Mouse (Mus musculus) stomach, embryonic 15.5 days (tissue): Measurements from ENCODE around the gene Prm2. TPM values are rescaled to one million over a fixed set of nuclear protein-coding genes. Genes with fewer than 3 reads are reported as not detected.
"Not testable (repeated sequence)": the region's sequence is repeated elsewhere in the genome, so short reads cannot be mapped to it uniquely, and the experiment has no call there.

ENCODE experiments used
- ATAC-seq: fragments of 200-750 bp; cut with Nextera tagmentation; 2 replicates; pipeline ENCODE4 v1.8.0; 2017; ENCODE audit warnings: low read depth, moderate number of reproducible peaks, moderate TSS enrichment; ENCODE audit not compliant: insufficient read depth, low FRiP score
- H3K27ac ChIP-seq: fragments of 300-500 bp; sonication (generic); 2 replicates; pipeline ENCODE4 v1.5.1; 2015; ENCODE audit warnings: mild to moderate bottlenecking, inconsistent platforms
- H3K27me3 ChIP-seq: fragments of 300-500 bp; sonication (generic); replicated peaks from 2 replicates; pipeline ENCODE4 v1.6.1; 2015; ENCODE audit warnings: inconsistent platforms
- H3K36me3 ChIP-seq: fragments of 300-500 bp; sonication (generic); 2 replicates; pipeline ENCODE4 v1.6.1; 2015; ENCODE audit warnings: inconsistent platforms
- H3K4me1 ChIP-seq: fragments of 300-500 bp; sonication (generic); 2 replicates; pipeline ENCODE4 v1.6.1; 2015; ENCODE audit warnings: inconsistent platforms
- H3K4me2 ChIP-seq: fragments of 300-500 bp; sonication (generic); 2 replicates; pipeline ENCODE4 v1.6.1; 2015; ENCODE audit warnings: mild to moderate bottlenecking, inconsistent platforms
- H3K4me3 ChIP-seq: fragments of 300-500 bp; sonication (generic); replicated peaks from 2 replicates; pipeline ENCODE4 v1.5.1; 2015; ENCODE audit warnings: inconsistent platforms
- H3K9ac ChIP-seq: fragments of 300-500 bp; sonication (generic); 2 replicates; pipeline ENCODE4 v1.6.1; 2015; ENCODE audit warnings: inconsistent platforms
- H3K9me3 ChIP-seq: fragments of 300-500 bp; sonication (generic); 2 replicates; pipeline ENCODE4 v1.6.1; 2016; ENCODE audit warnings: inconsistent platforms
- WGBS: fragments of 180-500 bp; shearing (Covaris S2); methylation state at CpG from one replicate; pipeline ENCODE4 v1.1.7; 2015; 5-methylcytosine and 5-hydroxymethylcytosine counted together
- polyA plus RNA-seq: library from polyadenylated mRNA; unstranded; fragments of >200 nt; fragmentation: Nextera tagmentation; extraction: Ambion mirVana; gene quantifications from 2 replicates; pipeline ENCODE4 v1.2.1, GENCODE M21; 2015

Prm2 gene
- polyA plus RNA-seq, 1 experiment from 2014 or later, result not detected

DNA sequence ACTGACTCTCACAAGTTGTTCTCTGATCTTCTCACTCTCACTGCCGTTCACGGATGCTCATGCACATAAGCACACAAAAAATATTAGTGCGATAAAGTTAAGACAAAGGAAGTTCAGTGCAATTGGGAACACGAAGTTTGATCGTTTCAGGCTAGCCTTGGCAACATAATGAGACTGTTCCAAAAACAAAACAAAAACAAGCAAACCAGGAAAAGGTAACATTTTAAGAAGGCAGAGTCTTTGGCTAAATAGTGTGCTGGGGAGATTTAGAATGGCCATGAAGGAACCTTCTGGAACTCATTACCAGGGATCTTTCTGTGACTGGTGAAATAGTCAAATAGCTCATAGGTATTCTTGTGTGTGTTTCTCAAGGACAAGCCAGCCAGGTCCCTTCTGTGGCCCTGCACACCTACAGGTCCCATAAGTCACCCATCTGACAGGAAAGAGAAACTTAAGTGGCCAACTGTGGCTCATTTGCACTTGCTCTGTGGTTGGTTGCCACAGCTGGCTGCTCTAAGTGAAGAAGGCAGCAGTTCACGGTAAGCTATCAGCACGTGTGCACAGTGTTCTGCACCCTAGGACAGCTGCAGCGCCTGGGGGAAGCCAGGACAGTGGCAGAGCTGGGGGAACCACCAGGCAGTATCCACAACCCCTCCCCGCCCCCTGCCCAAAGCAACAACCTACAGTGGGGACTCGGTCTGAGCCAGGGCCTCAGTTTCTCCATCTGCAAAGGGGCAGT is 10.0 kb upstream of the Prm2 start, which contains the start of gene Prm1:
Gene Prm1, minus strand, starts transcription at position 51 of the 739 bp plus-strand sequence.
- Histone ChIP-seq H3K4me2 (no peak within 1 kb of the TSS), H3K4me3 (no peak within 1 kb of the TSS), H3K27me3 (no peaks in the 10 kb centered on the region), H3K36me3 (no peaks in the 10 kb centered on the region), H3K9me3 (no peaks in the 10 kb centered on the region), H3K9ac (no peak within 1 kb of the TSS), H3K27ac (no peak within 1 kb of the TSS), H3K4me1 (no peaks in the 10 kb centered on the region)
- ATAC-seq, result no peak
- 77% methylated on average over 10 of the region's 10 CpGs for WGBS

DNA sequence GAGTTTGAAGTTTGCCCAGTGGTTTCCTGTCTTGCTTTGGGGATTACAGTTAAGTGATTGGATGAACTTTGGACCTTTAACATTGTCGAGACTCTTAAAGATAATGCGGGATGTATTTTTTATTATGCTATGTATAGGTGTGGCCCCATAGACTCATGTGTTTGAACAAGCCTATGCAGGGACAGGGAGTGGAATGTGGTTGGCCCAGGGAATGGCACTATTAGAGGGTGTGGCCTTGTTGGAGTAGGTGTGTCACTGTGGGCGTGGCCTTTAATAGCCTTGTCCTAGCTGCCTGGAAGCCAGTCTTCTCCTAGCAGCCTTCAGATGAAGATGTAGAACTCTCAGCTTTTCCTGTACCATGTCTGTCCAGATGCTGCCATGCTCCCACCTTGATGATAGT is 6.5 kb upstream of the Prm2 start:
- H3K9me3 ChIP-seq, H3K4me3 ChIP-seq, H3K4me1 ChIP-seq, H3K36me3 ChIP-seq, H3K27ac ChIP-seq, H3K4me2 ChIP-seq, H3K9ac ChIP-seq, H3K27me3 ChIP-seq: not testable (repeated sequence)
- ATAC-seq, result peak; percentile 85
- whole genome bisulfite sequencing, result 62% methylated on average over 3 of the region's 3 CpGs

DNA sequence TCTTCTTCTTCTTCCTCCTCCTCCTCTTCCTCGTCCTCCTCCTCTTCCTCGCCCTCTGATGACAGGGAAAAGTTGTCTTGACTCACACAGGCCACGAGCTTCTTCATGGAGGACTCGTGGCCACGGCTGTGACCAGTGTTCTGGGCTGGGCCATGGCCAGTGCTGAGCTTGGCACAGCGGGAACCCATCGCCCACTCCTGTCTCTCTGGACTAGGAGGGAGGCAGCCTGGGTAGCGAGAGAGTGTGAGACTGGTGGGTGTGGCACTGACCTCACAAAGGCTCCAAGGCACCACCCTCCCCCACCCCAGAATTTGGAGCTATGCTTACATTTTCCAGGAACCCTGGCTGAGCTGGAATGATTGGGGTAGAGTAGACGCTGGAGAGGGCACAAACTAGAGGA is 5.2 kb downstream of the Prm2 start, which contains the start of gene Prm3:
Gene Prm3, minus strand, starts transcription at position 213 of the 400 bp plus-strand sequence.
- H3K4me3 ChIP-seq, result no peak within 1 kb of the TSS
- 73% methylated on average over 9 of the region's 9 CpGs for whole genome bisulfite sequencing
- no peaks in the 10 kb centered on the region; the same call in 1 of the 2 replicates for H3K27me3 ChIP-seq
- peaks cover 9% of the 10 kb centered on the region for H3K4me1 ChIP-seq
- H3K4me2 ChIP-seq, result no peak within 1 kb of the TSS
- no peak within 1 kb of the TSS for H3K27ac ChIP-seq
- no peak within 1 kb of the TSS for H3K9ac ChIP-seq
- H3K9me3 ChIP-seq, result no peaks in the 10 kb centered on the region
- ATAC-seq, result no peak
- no peaks in the 10 kb centered on the region for H3K36me3 ChIP-seq

DNA sequence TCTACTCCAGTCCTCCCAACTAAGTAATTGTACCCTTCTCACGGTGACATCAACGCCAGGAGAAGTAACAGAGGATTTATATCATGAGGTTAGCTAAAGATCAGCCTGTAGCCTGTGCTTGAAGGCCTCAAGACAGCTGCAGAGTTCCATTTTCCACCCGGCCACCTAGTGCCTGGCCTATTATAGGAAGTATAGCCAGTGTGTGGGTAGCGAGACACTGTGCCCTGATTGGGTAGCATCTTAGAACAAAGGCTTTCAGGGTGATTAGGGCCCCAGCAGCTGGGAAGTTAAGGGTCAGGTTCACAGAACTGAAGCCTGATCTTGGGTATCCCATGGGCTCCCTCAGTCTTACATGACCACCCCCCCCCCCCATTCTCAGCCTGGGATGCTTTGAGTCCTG is 7.1 kb downstream of the Prm2 start:
- 66% methylated on average over 4 of the region's 4 CpGs for WGBS
- ATAC-seq, result no peak

DNA sequence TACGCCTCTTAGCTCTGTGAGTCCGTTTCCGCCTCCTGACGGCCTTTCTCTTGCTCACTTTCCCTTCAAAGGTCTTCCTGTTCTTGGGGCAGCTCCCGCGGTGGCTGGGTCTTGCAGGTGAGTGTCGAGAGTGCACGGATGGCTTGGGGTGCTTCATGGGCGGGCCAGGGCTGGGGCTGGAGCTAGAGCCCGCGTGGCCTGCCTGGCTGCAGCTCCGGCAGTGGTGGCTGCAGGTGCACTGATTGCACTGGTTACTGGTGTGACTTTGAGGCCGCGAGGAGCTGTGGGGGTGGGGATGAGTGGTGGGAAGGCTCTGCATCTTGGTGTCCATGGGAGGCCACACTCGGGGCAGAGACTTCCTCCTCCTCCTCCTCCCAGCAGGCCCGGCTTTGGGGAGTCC is 7.7 kb downstream of the Prm2 start, which contains the start of gene Tnp2:
Gene Tnp2, minus strand, starts transcription at position 390 of the 400 bp plus-strand sequence.
- Histone ChIP-seq H3K27ac (no peak within 1 kb of the TSS), H3K27me3 (no peaks in the 10 kb centered on the region), H3K9ac (no peak within 1 kb of the TSS), H3K4me3 (no peak within 1 kb of the TSS), H3K4me2 (no peak within 1 kb of the TSS), H3K36me3 (no peaks in the 10 kb centered on the region), H3K4me1 (peaks cover 17% of the 10 kb centered on the region), H3K9me3 (no peaks in the 10 kb centered on the region)
- ATAC-seq, result no peak
- 46% methylated on average over 16 of the region's 16 CpGs for WGBS

More for the DNA sequence above, 7.1 kb downstream of the Prm2 start:
- Histone ChIP-seq H3K9ac (no peak overlapping the region), H3K4me1 (peaks cover 14% of the 10 kb centered on the region), H3K27me3 (no peaks in the 10 kb centered on the region), H3K4me2 (no peak overlapping the region), H3K27ac (no peak overlapping the region), H3K4me3 (no peak overlapping the region), H3K36me3 (no peaks in the 10 kb centered on the region), H3K9me3 (no peaks in the 10 kb centered on the region)

DNA sequence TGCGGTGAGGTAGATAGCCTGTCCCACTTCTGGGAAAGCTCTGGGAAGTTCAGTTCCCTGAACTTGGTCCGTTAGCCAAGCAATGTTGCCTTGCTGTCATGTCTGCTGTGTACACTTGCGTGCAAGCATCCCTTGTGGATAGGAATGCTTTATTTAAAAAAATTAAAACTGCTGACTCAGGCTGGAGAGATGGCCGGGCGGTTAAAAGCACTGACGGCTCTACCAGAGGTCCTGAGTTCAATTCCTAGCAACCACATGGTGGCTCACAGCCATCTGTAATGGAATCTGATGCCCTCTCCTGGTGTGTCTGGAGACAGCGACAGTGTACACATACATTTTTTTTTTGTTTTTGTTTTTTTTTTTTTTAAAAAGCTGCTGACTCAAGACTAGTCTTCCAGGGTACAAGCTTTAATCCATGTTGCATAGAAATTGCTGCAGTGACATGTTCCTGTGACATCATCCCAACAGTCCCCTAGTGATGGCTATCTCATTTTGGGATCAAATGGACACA is 8.3 kb downstream of the Prm2 start:
- WGBS, result 72% methylated on average over 7 of the region's 7 CpGs
- Histone ChIP-seq H3K27ac (no peak overlapping the region), H3K4me3 (no peak overlapping the region), H3K4me1 (peaks cover 23% of the 10 kb centered on the region), H3K9ac (no peak overlapping the region), H3K36me3 (no peaks in the 10 kb centered on the region), H3K27me3 (no peaks in the 10 kb centered on the region), H3K9me3 (no peaks in the 10 kb centered on the region), H3K4me2 (no peak overlapping the region)
- ATAC-seq, result no peak

DNA sequence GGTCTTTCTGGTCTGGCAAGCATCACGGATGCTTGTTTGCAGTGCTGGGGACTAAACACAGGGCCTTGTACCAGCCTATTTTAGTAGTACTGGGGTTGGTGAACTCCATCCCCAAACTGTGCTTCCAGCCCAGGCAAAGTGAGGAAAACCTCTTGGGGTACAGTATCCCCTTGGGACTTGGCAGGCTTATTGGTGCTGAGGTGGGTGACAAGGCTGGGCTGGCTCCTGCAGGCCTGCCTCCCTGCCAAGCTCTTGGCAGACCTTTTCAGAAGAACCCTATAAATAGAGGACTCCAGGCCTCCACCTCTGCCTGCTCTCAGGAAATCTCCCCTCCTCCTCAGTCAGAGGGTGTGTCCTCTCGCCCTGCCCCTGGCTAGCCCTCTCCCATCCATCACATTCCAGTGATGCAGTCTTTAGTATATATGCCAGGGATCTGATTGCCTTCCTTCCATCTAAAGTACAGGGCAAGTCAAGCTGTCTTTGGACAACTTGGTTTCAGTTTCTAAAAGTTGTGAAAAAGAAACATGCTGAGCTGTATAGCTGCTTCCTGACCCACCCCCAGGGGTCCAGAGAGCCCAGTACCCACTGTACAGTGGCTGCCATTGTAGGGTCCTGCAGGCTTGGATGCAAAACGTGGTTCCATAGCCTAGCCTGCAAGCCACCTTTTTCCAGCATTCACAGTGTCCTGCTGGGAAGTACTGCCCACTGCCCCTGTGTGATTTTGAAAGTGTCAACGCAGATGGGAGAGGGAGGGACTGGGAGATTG is 9.0 kb downstream of the Prm2 start:
- Histone ChIP-seq H3K9ac (no peak overlapping the region), H3K4me1 (peaks cover 30% of the 10 kb centered on the region), H3K9me3 (no peaks in the 10 kb centered on the region), H3K27me3 (no peaks in the 10 kb centered on the region), H3K4me2 (peak overlapping the region; percentile 96), H3K27ac (peak overlapping the region; percentile 100), H3K36me3 (no peaks in the 10 kb centered on the region), H3K4me3 (peak overlapping the region; percentile 76; the same call in 1 of the 2 replicates)
- ATAC-seq, result no peak
- WGBS, result 45% methylated on average over 4 of the region's 4 CpGs

DNA sequence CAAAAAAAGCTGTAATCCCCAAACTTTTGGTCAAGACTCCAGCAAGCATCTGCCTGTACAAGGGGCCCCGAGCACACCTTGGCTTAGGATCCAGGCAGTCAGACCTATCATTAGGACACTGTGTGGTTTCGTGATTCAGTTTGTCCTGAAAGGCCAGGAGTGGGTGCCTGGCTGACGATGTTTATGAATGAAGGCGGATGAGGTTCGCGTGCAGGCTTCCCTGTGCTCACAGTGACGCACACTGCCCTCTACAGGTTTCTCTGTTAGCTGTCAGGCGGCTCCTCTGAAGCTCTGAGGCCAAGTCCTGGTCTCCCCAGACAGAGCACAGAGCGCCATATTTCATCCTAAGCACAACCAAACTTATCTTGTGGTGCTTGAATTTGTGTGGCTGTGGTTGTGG is 9.6 kb downstream of the Prm2 start:
- peak overlapping the region; percentile 76 for H3K4me3 ChIP-seq
- H3K9ac ChIP-seq, result peak overlapping the region; percentile 66; the same call in 1 of the 2 replicates
- no peaks in the 10 kb centered on the region for H3K27me3 ChIP-seq
- no peaks in the 10 kb centered on the region for H3K9me3 ChIP-seq
- peak overlapping the region; percentile 100 for H3K27ac ChIP-seq
- WGBS, result 1% methylated on average over 9 of the region's 9 CpGs
- no peaks in the 10 kb centered on the region for H3K36me3 ChIP-seq
- peak; percentile 41 for ATAC-seq
- H3K4me1 ChIP-seq, result peaks cover 36% of the 10 kb centered on the region
- peak overlapping the region; percentile 96 for H3K4me2 ChIP-seq

DNA sequence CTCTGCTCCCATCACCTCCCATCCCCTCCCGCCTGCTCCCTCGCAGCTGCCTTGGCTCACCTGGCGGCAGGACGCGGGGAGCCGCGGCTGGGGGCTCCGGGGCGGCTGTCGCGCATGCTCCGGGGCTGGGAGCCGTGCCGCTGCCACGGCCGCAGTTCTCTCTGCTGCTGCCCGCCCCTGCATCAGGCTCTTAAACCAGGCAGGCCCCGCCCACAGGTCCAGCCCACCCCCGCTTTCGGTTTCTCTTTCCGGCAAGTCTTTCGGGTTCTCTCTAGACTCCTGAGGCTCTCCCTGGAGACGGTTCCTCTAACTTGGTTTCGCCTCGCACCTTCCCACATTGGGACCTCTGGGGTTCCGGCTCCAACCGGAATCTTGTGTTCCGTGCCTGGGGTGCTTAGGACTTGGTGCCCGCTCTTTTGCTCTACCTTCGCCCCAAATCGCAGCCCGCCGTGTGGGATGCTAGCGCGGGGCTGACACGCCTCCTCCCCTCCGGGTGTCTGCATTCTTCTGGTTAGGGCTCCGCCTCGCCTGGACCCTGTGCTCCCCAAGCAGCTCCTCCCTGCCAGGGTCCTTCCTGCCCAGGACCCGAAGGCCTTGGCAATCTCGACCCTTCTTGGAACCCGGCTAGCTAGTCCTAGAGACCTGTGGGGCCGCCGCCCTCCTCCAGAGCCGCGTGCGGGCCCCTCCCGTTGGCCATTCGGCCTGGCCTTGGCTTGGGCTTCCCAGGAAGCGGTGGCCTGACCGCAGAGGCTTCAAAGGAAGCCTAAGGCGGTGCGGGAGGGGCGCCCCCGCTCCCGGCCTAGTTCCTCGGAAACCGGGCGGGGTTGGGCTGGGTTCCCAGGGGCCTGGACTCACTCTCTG is 10.3 kb downstream of the Prm2 start, which contains the start of gene Socs1:
Gene Socs1, minus strand, starts transcription at position 166 of the 861 bp plus-strand sequence.
- Histone ChIP-seq H3K4me2 (peak within 1 kb of the TSS; percentile 96), H3K9ac (peak within 1 kb of the TSS; percentile 66), H3K4me3 (peak within 1 kb of the TSS; percentile 76), H3K27me3 (no peaks in the 10 kb centered on the region), H3K36me3 (no peaks in the 10 kb centered on the region), H3K4me1 (peaks cover 41% of the 10 kb centered on the region), H3K27ac (peak within 1 kb of the TSS; percentile 100), H3K9me3 (no peaks in the 10 kb centered on the region)
- ATAC-seq, result peak; percentile 81
- WGBS, result under 1% methylated on average over 51 of the region's 59 CpGs

DNA sequence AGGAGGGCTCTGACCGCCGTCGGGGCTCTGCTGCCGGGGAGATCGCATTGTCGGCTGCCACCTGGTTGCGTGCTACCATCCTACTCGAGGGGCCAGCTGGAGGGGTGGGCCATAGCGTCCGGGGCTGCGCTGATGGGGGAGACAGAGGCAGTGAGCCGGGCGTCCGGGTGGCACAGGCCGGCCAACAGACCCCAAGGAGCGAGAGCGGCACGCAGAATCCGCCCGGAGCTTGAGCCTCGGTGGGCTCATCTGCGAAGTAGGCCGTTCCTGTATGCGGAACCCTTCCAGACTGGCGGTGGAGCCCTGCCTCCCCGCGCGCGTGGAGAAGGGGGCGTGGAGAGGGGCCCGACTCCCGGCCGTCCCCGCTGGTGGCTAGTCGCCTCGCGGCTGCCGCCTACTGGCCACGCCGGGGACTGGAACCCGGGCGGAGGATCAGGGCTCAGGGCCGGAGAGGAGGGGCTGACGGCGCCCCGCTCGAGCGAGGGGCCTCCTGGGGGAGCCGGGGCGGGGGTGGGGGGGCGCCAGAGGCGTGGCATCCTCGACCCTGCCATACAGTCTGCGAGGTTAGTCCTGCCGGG is 11.1 kb downstream of the Prm2 start:
- Histone ChIP-seq H3K4me3 (peak overlapping the region; percentile 76), H3K4me2 (peak overlapping the region; percentile 96), H3K9me3 (no peaks in the 10 kb centered on the region), H3K36me3 (no peaks in the 10 kb centered on the region), H3K27me3 (no peaks in the 10 kb centered on the region), H3K4me1 (peaks cover 47% of the 10 kb centered on the region), H3K27ac (peak overlapping the region; percentile 100), H3K9ac (peak overlapping the region; percentile 66)
- peak; percentile 65 for ATAC-seq
- WGBS, result 0% methylated on average over 47 of the region's 55 CpGs
